Mouse (Mus musculus): Measurements from ENCODE around the gene Il18.

DNA sequence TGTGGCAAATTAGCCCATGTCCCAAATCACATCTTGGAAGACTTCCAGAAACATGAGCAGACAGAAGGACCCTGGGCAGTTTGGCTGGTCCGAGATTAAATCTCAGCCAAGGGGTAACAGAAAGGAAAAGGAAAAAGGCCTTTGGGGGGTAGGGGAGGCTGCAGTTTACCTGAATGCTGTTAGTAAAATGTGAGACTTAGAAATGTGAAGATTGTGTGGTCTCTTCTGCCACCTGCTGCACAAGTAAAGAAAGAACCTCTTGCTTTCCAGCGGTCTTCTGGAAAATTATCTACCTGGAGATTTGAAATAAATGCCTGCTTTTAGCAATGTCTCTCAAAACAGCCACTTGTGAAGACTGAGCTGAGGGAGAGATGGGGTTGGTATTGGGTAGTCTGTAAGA lies 23.7 kb upstream of the Il18 start:
- no peak for TF ChIP-seq POLR2A (IDR thresholded peaks at IDR 0.05; ENCODE audit: insufficient read depth, low read depth, low read length)
- TF ChIP-seq CTCF (IDR thresholded peaks at IDR 0.05) = peak; percentile 69
- TF ChIP-seq EP300 (IDR thresholded peaks at IDR 0.05; ENCODE audit: insufficient read depth, low read depth, low read length) = no peak
